Mouse (Mus musculus) CH12.LX (cell line): ENCODE results near the gene Pcsk7.

Experiments
- CTCF ChIP-seq, 2 experiments: IDR thresholded peaks in 1 of 2; conservative IDR thresholded peaks in 1 of 2; 2 replicates each; pipeline ENCODE4 v1.5.1; 2011 to 2012; ENCODE audit warnings: low read depth in 2 of 2, low read length in 2 of 2, improper control_type of control experiment in 1 of 2, inconsistent platforms in 1 of 2, mild to moderate bottlenecking in 1 of 2, moderate library complexity in 1 of 2
- ETS1 ChIP-seq: conservative IDR thresholded peaks from 2 replicates; pipeline ENCODE4 v1.6.1; 2012; ENCODE audit warnings: low read depth, mild to moderate bottlenecking, inconsistent platforms, low read length, improper control_type of control experiment, moderate library complexity
- HCFC1 ChIP-seq: IDR thresholded peaks from 2 replicates; pipeline ENCODE4 v1.6.1; 2012; ENCODE audit warnings: low read depth, mild to moderate bottlenecking, inconsistent platforms, low read length, improper control_type of control experiment
- MAX ChIP-seq: IDR thresholded peaks from 2 replicates; pipeline ENCODE4 v1.6.1; 2011; ENCODE audit warnings: low read length, improper control_type of control experiment
- POLR2A ChIP-seq: IDR thresholded peaks from 2 replicates; pipeline ENCODE4 v1.6.1; 2011; ENCODE audit warnings: low read depth, mild to moderate bottlenecking, improper control_type of control experiment, low read length

GRCm38 (mm10) chr9:45936883-45937282 lies 30.6 kb downstream of the Pcsk7 start:
- TF ChIP-seq ETS1 (no peak), CTCF (conservative IDR thresholded peaks at IDR 0.05 in 1 of 2, IDR thresholded peaks at IDR 0.05 in 1 of 2; ENCODE audit: low read depth in 2 of 2, low read length in 2 of 2) (peak; percentile 22 to 73; a peak in 3 of 4 replicates), POLR2A (no peak), HCFC1 (no peak), MAX (no peak)
